Mouse (Mus musculus): Measurements from ENCODE around the gene Wap.
"Not testable (repeated sequence)": the region's sequence is repeated elsewhere in the genome, so short reads cannot be mapped to it uniquely, and the experiment has no call there.

The Wap gene

GRCm38 (mm10) chr11:6638537-6638936 is at the start of gene Wap:
Gene Wap (minus strand): TSS chr11:6638637.
- no peak for DNase-seq

GRCm38 (mm10) chr11:6684741-6685140 is 46.3 kb upstream of the Wap start:
- DNase-seq, result no peak

GRCm38 (mm10) chr11:6680397-6680818 is 42.0 kb upstream of the Wap start:
- DNase-seq, result peak; percentile 90

GRCm38 (mm10) chr11:6679694-6680396 is 41.4 kb upstream of the Wap start:
- DNase-seq, result peak; percentile 47

GRCm38 (mm10) chr11:6677530-6677929 is 39.1 kb upstream of the Wap start:
- peak; percentile 70 for DNase-seq

- DNase-seq, result no peak
These were observed 38.2 kb upstream of the Wap start for GRCm38 (mm10) chr11:6676641-6677040.

- peak; percentile 66 for DNase-seq
These were observed 37.0 kb upstream of the Wap start for GRCm38 (mm10) chr11:6675402-6675801.

- no peak for DNase-seq
These were observed 36.3 kb upstream of the Wap start for GRCm38 (mm10) chr11:6674701-6675100.

- DNase-seq, result peak; percentile 57
These were observed 32.4 kb upstream of the Wap start for GRCm38 (mm10) chr11:6670826-6671225.

- DNase-seq, result no peak
These were observed 31.6 kb upstream of the Wap start for GRCm38 (mm10) chr11:6670044-6670443.

- peak; percentile 35 for DNase-seq
These were observed 30.6 kb upstream of the Wap start for GRCm38 (mm10) chr11:6669041-6669440.

GRCm38 (mm10) chr11:6666634-6667033 is 28.2 kb upstream of the Wap start:
- DNase-seq, result no peak

- peak; percentile 50 for DNase-seq
These were observed 22.8 kb upstream of the Wap start for GRCm38 (mm10) chr11:6661206-6661605.

GRCm38 (mm10) chr11:6658271-6658670 is 19.8 kb upstream of the Wap start, which contains the start of gene Ramp3:
Gene Ramp3 (plus strand): TSS chr11:6658521.
- DNase-seq, result peak; percentile 69

GRCm38 (mm10) chr11:6654903-6655302 is 16.5 kb upstream of the Wap start:
- peak; percentile 87 for DNase-seq

- DNase-seq, result not testable (repeated sequence)
These were observed 14.5 kb upstream of the Wap start for GRCm38 (mm10) chr11:6652978-6653377.

- DNase-seq, result no peak
These were observed 12.1 kb upstream of the Wap start for GRCm38 (mm10) chr11:6650519-6650918.

- no peak for DNase-seq
These were observed 9.6 kb upstream of the Wap start for GRCm38 (mm10) chr11:6647831-6648724.

- DNase-seq, result no peak
These were observed 6.1 kb upstream of the Wap start for GRCm38 (mm10) chr11:6644566-6644965.

- DNase-seq, result no peak
These were observed 635 bp upstream of the Wap start for GRCm38 (mm10) chr11:6639072-6639471.

- no peak for DNase-seq
These were observed 2.3 kb downstream of the Wap start for GRCm38 (mm10) chr11:6636150-6636549.

- DNase-seq, result no peak
These were observed 8.8 kb downstream of the Wap start for GRCm38 (mm10) chr11:6629655-6630054.

GRCm38 (mm10) chr11:6628568-6628967 is 9.9 kb downstream of the Wap start:
- DNase-seq, result peak; percentile 55

GRCm38 (mm10) chr11:6627731-6628130 is 10.7 kb downstream of the Wap start:
- peak; percentile 15 for DNase-seq

Data from kidney, postnatal 14 days (tissue).